Mouse (Mus musculus) thymus, postnatal 4 days (tissue): ENCODE results near the gene Pon2.
"Not testable (repeated sequence)": the region's sequence is repeated elsewhere in the genome, so short reads cannot be mapped to it uniquely, and the experiment has no call there.

Experiments
- DNase-seq: peaks from one replicate; pipeline ENCODE4 v3.0.0; 2021

Gene Pon2

GRCm38 (mm10) chr6:5298092-5298554, at the start of gene Pon2:
Gene Pon2 (minus strand): TSS chr6:5298455.
- DNase-seq = peak; percentile 89

- DNase-seq = no peak
These were observed 46.0 kb upstream of the Pon2 start for GRCm38 (mm10) chr6:5344255-5344654.

- DNase-seq = not testable (repeated sequence)
These were observed 41.0 kb upstream of the Pon2 start for GRCm38 (mm10) chr6:5339283-5339682.

- DNase-seq = not testable (repeated sequence)
These were observed 40.5 kb upstream of the Pon2 start for GRCm38 (mm10) chr6:5338781-5339180.

GRCm38 (mm10) chr6:5336016-5336415, 37.8 kb upstream of the Pon2 start:
- not testable (repeated sequence) for DNase-seq

GRCm38 (mm10) chr6:5334021-5334420, 35.8 kb upstream of the Pon2 start:
- no peak for DNase-seq

- DNase-seq = no peak
These were observed 34.4 kb upstream of the Pon2 start for GRCm38 (mm10) chr6:5332560-5333150.

- DNase-seq = no peak
These were observed 26.9 kb upstream of the Pon2 start for GRCm38 (mm10) chr6:5325122-5325521.

- not testable (repeated sequence) for DNase-seq
These were observed 25.8 kb upstream of the Pon2 start for GRCm38 (mm10) chr6:5324101-5324500.

- no peak for DNase-seq
These were observed 18.4 kb upstream of the Pon2 start for GRCm38 (mm10) chr6:5316630-5317029.

GRCm38 (mm10) chr6:5315053-5315759, 17.0 kb upstream of the Pon2 start:
- DNase-seq = no peak

GRCm38 (mm10) chr6:5313951-5314590, 15.8 kb upstream of the Pon2 start:
- no peak for DNase-seq

GRCm38 (mm10) chr6:5310491-5310890, 12.2 kb upstream of the Pon2 start:
- DNase-seq = no peak

GRCm38 (mm10) chr6:5309595-5310197, 11.4 kb upstream of the Pon2 start:
- no peak for DNase-seq

GRCm38 (mm10) chr6:5305926-5306325, 7.7 kb upstream of the Pon2 start:
- no peak for DNase-seq

GRCm38 (mm10) chr6:5304956-5305355, 6.7 kb upstream of the Pon2 start:
- no peak for DNase-seq

- no peak for DNase-seq
These were observed 2.4 kb upstream of the Pon2 start for GRCm38 (mm10) chr6:5300629-5301028.

- DNase-seq = no peak
These were observed 1.3 kb upstream of the Pon2 start for GRCm38 (mm10) chr6:5299561-5299960.

GRCm38 (mm10) chr6:5297321-5298091, 749 bp downstream of the Pon2 start:
- DNase-seq = peak; percentile 57

GRCm38 (mm10) chr6:5296067-5296466, 2.2 kb downstream of the Pon2 start:
- DNase-seq = no peak

- DNase-seq = no peak
These were observed 3.4 kb downstream of the Pon2 start for GRCm38 (mm10) chr6:5294659-5295449.

GRCm38 (mm10) chr6:5292841-5293240, 5.4 kb downstream of the Pon2 start:
- DNase-seq = no peak
